Mouse (Mus musculus): ENCODE measurements around the gene Tfb1m.
A peak's percentile ranks its signal among the peaks of the same experiment; 100 is the strongest.

GRCm38 (mm10) chr17:3570876-3571275, 13.3 kb upstream of the Tfb1m start:
- TF ChIP-seq CTCF (IDR thresholded peaks at IDR 0.05; ENCODE audit: borderline replicate concordance, insufficient read depth, low read length): peak; percentile 40; the same call in 1 of the 2 replicates
- TF ChIP-seq POLR2A (IDR thresholded peaks at IDR 0.05; ENCODE audit: low read depth, low read length): no peak

Measured in embryonic fibroblast, embryonic 13.5 days (primary cell).